Mouse (Mus musculus) embryonic facial prominence, embryonic 10.5 days (tissue): ENCODE data around the gene Khnyn. TPM values are rescaled to one million over a fixed set of nuclear protein-coding genes. Genes with fewer than 3 reads are reported as not detected.
A peak's percentile ranks its signal among the peaks of the same experiment; 100 is the strongest.

Experiments
- DNase-seq: peaks from one replicate; pipeline ENCODE4 v3.0.0-alpha.2; 2017; ENCODE audit warnings: low spot score
- H3K27ac ChIP-seq: fragments of 300-500 bp; sonication (generic); replicated peaks from 2 replicates; pipeline ENCODE4 v1.5.1; 2016; ENCODE audit warnings: mild to moderate bottlenecking
- H3K27me3 ChIP-seq: fragments of 300-500 bp; sonication (generic); replicated peaks from 2 replicates; pipeline ENCODE4 v1.6.1; 2016; ENCODE audit warnings: low read depth, mild to moderate bottlenecking; ENCODE audit not compliant: poor library complexity, severe bottlenecking
- H3K36me3 ChIP-seq: fragments of 300-500 bp; sonication (generic); replicated peaks from 2 replicates; pipeline ENCODE4 v1.6.1; 2016; ENCODE audit warnings: mild to moderate bottlenecking, moderate library complexity
- H3K4me1 ChIP-seq: fragments of 300-500 bp; sonication (generic); 2 replicates; pipeline ENCODE4 v1.6.1; 2016
- H3K4me3 ChIP-seq: fragments of 300-500 bp; sonication (generic); 2 replicates; pipeline ENCODE4 v1.5.1; 2016; ENCODE audit warnings: mild to moderate bottlenecking, moderate library complexity
- H3K9me3 ChIP-seq: fragments of 300-500 bp; sonication (generic); 2 replicates; pipeline ENCODE4 v1.6.1; 2016; ENCODE audit warnings: mild to moderate bottlenecking
- WGBS: fragments of 180-500 bp; shearing (Covaris S2); methylation state at CpG from one replicate; pipeline ENCODE4 v1.1.7; 2016; 5-methylcytosine and 5-hydroxymethylcytosine counted together
- polyA plus RNA-seq: library from polyadenylated mRNA; unstranded; fragments of >200 nt; fragmentation: Nextera tagmentation; extraction: Ambion mirVana; gene quantifications from 2 replicates; pipeline ENCODE4 v1.2.1, GENCODE M21; 2016

Khnyn gene
- polyA plus RNA-seq, 1 experiment from 2014 or later, result 31.0 TPM

DNA sequence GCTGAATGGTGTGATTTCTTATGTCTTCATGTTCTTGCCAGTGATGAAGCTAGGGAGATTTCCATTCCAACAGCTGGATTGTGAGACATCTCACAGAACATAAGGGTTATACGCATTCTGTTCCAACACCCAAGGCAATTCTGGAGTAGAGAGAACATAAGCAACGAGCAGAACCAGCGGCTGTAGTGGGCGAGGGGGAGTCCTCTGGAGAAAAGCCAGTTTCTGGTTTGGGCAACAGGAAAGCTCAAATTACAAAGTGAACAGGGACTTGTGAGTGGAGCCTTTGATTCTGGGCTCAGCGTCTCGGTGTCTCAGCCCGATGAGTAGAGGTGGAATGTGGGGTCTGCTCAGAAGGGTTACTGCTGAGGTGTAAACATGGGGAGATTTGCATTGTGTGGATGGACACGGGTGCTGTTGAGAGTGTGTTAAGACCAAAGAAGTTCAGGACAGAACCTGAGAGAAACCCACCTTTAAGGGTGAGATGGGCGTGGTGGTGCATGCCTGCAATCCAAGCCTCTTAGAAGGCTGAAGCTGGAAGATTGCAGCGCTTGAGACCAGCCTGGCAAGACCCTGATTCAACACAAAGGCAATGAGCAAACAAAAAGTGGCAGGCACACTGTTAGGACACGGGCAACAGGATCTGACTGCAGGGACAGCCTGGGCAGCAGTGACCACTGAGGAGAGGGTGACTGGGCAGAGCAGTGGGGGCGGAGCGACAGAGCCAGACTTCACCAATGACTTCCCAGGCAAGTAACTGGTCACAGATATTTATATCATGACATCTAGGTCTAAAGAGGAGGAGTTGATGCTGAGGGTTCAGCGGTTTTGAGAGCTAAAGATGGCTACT lies 7.1 kb upstream of the Khnyn start:
- Histone ChIP-seq H3K9me3 (no peaks in the 10 kb centered on the region), H3K4me1 (peaks cover 41% of the 10 kb centered on the region), H3K4me3 (peak overlapping the region; percentile 37), H3K27me3 (no peaks in the 10 kb centered on the region), H3K36me3 (peaks cover 8% of the 10 kb centered on the region), H3K27ac (peak overlapping the region; percentile 76)
- WGBS, result 20% methylated on average over 14 of the region's 14 CpGs
- no peak for DNase-seq

GRCm38 (mm10) chr14:55878316-55878940 lies 6.3 kb upstream of the Khnyn start:
- no peak for DNase-seq
- Histone ChIP-seq H3K27me3 (no peaks in the 10 kb centered on the region), H3K9me3 (no peaks in the 10 kb centered on the region), H3K4me1 (peaks cover 45% of the 10 kb centered on the region), H3K36me3 (peaks cover under 1% of the 10 kb centered on the region; the same call in 1 of the 2 replicates), H3K27ac (no peak overlapping the region; the same call in 1 of the 2 replicates), H3K4me3 (peak overlapping the region; percentile 37; the same call in 1 of the 2 replicates)
- WGBS, result 27% methylated on average over 7 of the region's 7 CpGs

- WGBS, result 53% methylated on average over 1 of the region's 1 CpGs
Observed at GRCm38 (mm10) chr14:55879623-55880022, 5.1 kb upstream of the Khnyn start.

GRCm38 (mm10) chr14:55880982-55881381 lies 3.8 kb upstream of the Khnyn start:
- Histone ChIP-seq H3K4me3 (no peak overlapping the region), H3K36me3 (no peaks in the 10 kb centered on the region), H3K27ac (no peak overlapping the region), H3K9me3 (no peaks in the 10 kb centered on the region), H3K27me3 (no peaks in the 10 kb centered on the region), H3K4me1 (peaks cover 55% of the 10 kb centered on the region)
- 81% methylated on average over 8 of the region's 8 CpGs for WGBS
- no peak for DNase-seq

More at GRCm38 (mm10) chr14:55879623-55880022, 5.1 kb upstream of the Khnyn start:
- DNase-seq, result peak; percentile 62
- no peaks in the 10 kb centered on the region for H3K9me3 ChIP-seq
- no peaks in the 10 kb centered on the region for H3K27me3 ChIP-seq
- H3K36me3 ChIP-seq, result no peaks in the 10 kb centered on the region
- peaks cover 46% of the 10 kb centered on the region for H3K4me1 ChIP-seq
- H3K27ac ChIP-seq, result no peak overlapping the region
- H3K4me3 ChIP-seq, result no peak overlapping the region

- Histone ChIP-seq H3K9me3 (no peaks in the 10 kb centered on the region), H3K27me3 (no peaks in the 10 kb centered on the region), H3K4me1 (peaks cover 63% of the 10 kb centered on the region), H3K36me3 (peaks cover 12% of the 10 kb centered on the region), H3K4me3 (no peak overlapping the region), H3K27ac (no peak overlapping the region)
- 58% methylated on average over 6 of the region's 6 CpGs for WGBS
- DNase-seq, result no peak
Observed at GRCm38 (mm10) chr14:55882171-55882641, 2.5 kb upstream of the Khnyn start.

DNA sequence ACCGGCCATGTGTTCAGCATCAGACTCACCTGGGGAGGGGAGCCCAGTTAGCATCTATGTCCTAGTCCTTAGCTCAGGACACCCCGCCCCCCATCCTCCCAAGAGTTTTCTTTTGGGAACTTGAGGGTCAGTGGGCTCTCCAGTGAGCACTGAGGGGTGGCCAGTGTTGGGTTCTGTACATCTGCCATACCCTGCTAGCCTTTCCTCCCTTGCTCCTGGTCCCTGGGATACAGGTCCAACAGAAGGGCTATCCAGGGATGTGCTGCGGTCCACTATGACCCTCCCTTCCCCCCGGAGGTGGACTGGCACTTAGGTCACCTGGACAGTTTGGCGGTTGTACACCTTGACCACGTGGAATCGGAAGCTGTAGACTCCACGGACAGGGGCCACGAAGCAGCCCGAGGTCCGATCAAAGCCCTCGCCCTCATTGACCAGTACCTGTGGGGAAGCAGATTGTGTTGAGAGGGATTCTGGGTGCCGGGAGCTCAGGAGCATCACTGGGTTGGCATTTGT lies 1.5 kb upstream of the Khnyn start:
- no peaks in the 10 kb centered on the region for H3K9me3 ChIP-seq
- H3K27ac ChIP-seq, result peak overlapping the region; percentile 95; the same call in 1 of the 2 replicates
- no peak for DNase-seq
- H3K27me3 ChIP-seq, result no peaks in the 10 kb centered on the region
- peaks cover 55% of the 10 kb centered on the region for H3K4me1 ChIP-seq
- WGBS, result 93% methylated on average over 13 of the region's 13 CpGs
- peaks cover 22% of the 10 kb centered on the region for H3K36me3 ChIP-seq
- no peak overlapping the region for H3K4me3 ChIP-seq

DNA sequence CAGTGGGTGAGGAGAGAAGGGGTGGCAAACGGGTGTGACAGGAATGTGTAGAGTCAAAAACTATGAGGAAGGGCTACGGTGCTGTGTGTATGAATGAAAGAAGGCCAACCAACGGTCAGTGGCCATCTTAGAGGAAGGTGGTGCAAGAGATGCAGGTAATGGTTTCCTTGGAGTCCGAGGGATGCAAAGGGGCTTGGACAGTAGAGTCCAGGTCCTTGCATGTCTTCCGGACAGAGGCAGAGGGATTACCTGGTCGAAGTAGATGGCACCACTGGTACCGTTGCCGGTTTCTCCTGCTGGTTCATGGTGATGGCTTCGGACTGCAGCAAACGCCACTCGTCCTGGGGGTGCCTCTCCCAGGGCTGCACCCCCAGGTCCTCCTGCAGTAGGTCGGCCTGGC lies 1.1 kb upstream of the Khnyn start:
- peak overlapping the region; percentile 79; the same call in 1 of the 2 replicates for H3K4me3 ChIP-seq
- WGBS, result 88% methylated on average over 12 of the region's 12 CpGs
- H3K27me3 ChIP-seq, result no peaks in the 10 kb centered on the region
- H3K27ac ChIP-seq, result peak overlapping the region; percentile 95
- no peaks in the 10 kb centered on the region for H3K9me3 ChIP-seq
- peaks cover 52% of the 10 kb centered on the region for H3K4me1 ChIP-seq
- DNase-seq, result no peak
- peaks cover 26% of the 10 kb centered on the region for H3K36me3 ChIP-seq

DNA sequence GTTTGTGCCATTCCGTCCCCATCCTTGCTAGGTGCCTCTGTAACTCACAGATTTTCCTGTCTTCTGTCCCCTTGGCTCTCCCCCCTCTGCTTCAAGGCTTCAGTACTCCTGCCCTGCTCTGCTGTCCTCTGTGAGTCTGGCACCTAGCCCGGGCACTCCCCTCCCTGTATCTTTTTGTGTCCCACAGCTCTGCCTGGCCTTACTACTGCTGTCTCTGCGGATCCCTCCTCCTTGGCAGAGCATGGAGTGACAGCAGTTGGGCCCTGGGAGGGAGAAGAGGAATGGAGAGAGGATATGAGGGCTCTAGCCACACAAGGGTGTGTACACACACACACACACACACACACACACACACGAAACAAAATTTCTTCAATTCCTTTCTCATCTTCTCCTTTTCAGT lies 581 bp upstream of the Khnyn start, which contains the start of gene Cbln3:
Gene Cbln3, minus strand, starts transcription at position 227 of the 400 bp plus-strand sequence.
- WGBS, result 39% methylated on average over 4 of the region's 4 CpGs
- Histone ChIP-seq H3K36me3 (peaks cover 31% of the 10 kb centered on the region), H3K27ac (peak within 1 kb of the TSS; percentile 95), H3K4me3 (peak within 1 kb of the TSS; percentile 79), H3K9me3 (no peaks in the 10 kb centered on the region), H3K4me1 (peaks cover 50% of the 10 kb centered on the region), H3K27me3 (no peaks in the 10 kb centered on the region)
- no peak for DNase-seq

- WGBS, result under 1% methylated on average over 27 of the region's 30 CpGs
- Histone ChIP-seq H3K27me3 (no peaks in the 10 kb centered on the region), H3K9me3 (0 out of 2 replicates have a peak, but pooled peaks cover 2% of the 10 kb centered on the region), H3K27ac (peak overlapping the region; percentile 95), H3K36me3 (peaks cover 42% of the 10 kb centered on the region), H3K4me1 (peaks cover 50% of the 10 kb centered on the region), H3K4me3 (peak overlapping the region; percentile 79)
- no peak for DNase-seq
Observed at GRCm38 (mm10) chr14:55885114-55885790, 505 bp downstream of the Khnyn start.

DNA sequence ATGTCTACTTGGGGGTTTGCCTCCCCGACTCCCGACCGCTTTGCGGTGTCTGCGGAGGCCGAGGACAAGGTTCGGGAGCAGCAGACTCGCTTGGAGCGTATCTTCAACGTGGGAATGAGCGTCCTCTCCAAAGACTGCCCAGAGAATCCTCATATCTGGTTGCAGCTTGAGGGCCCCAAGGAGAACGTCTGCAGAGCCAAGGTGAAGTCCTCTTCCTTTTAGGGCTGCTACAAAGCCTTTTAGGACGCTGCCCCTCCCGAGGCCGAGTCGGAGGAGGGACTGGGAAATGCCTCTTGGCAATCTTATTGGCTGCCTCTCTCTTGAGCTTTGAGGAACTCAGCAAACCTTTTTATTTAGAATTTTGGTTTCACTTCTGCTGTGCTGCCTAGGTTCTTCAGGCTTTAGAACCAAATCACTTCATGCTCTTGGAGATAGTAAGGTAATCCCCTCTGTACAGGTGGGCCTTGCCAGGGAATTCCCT lies 1.1 kb downstream of the Khnyn start:
- Histone ChIP-seq H3K9me3 (0 out of 2 replicates have a peak, but pooled peaks cover 2% of the 10 kb centered on the region), H3K27ac (peak overlapping the region; percentile 95), H3K36me3 (peaks cover 48% of the 10 kb centered on the region), H3K4me1 (peaks cover 50% of the 10 kb centered on the region), H3K4me3 (peak overlapping the region; percentile 79), H3K27me3 (no peaks in the 10 kb centered on the region)
- WGBS, result 8% methylated on average over 16 of the region's 16 CpGs
- no peak for DNase-seq

- 83% methylated on average over 24 of the region's 24 CpGs for WGBS
- DNase-seq, result no peak
- H3K27ac ChIP-seq, result 0 out of 2 replicates have a peak overlapping the region, but pooled peaks have one; percentile 1
- H3K9me3 ChIP-seq, result 0 out of 2 replicates have a peak, but pooled peaks cover 2% of the 10 kb centered on the region
- H3K4me1 ChIP-seq, result peaks cover 50% of the 10 kb centered on the region
- H3K36me3 ChIP-seq, result peaks cover 57% of the 10 kb centered on the region
- H3K4me3 ChIP-seq, result peak overlapping the region; percentile 79; the same call in 1 of the 2 replicates
- H3K27me3 ChIP-seq, result no peaks in the 10 kb centered on the region
Observed at GRCm38 (mm10) chr14:55886571-55887382, 2.0 kb downstream of the Khnyn start.
